Mouse (Mus musculus): ENCODE data around the gene Tom1l2. TPM values are rescaled to one million over a fixed set of nuclear protein-coding genes. Genes with fewer than 3 reads are reported as not detected.

Tom1l2 gene
- 100 to 1,000 TPM; 200 to 203 TPM for total RNA-seq (2021)

GRCm38 (mm10) chr11:60352559-60353411, at the start of gene Tom1l2, which contains the start of gene Drc3:
Gene Tom1l2, minus strand, starts transcription at chr11:60352905.
Gene Drc3, plus strand, starts transcription at chr11:60353329.
- intact Hi-C loops (cut with DNase I) = loop anchor here (2.0 to 5.0 kb wide), 2 partner anchors 45 to 64 kb away; partner anchors contain the start of gene Gid4
- peak; percentile 99 to 100 for DNase-seq (ENCODE audit: low spot score in 2 of 2)

DNA sequence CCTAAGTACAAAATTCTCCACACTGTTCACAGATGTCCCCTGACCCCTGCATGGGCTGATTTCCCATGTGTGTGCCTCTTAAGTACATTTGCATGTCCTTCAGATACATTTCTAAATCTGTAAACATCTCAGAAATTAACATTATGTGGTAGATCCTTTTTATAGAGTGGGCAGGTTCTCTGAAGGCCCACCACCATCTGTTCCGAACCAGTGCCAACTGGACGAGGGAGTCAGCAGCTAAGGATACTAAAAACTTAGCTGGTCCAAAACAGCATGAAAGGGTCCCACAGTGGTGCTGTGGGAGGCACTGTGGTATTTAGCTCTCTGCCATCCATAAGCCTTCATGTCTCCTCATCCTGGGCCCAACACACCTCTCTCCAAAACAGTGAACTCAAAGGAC, 44.5 kb upstream of the Tom1l2 start:
- DNase-seq (ENCODE audit: low spot score in 2 of 2) = peak; percentile 58 to 90
- intact Hi-C loops (cut with DNase I) = loop anchor here (5.0 kb wide), 2 partner anchors 45 to 145 kb away; partner anchors contain the start of genes Drc3 and Tom1l2

- intact Hi-C loops (cut with DNase I) = loop anchor here (5.0 kb wide), 2 partner anchors 44 to 144 kb away; partner anchors contain the start of genes Drc3 and Tom1l2
- peak; percentile 26 to 33 for DNase-seq (ENCODE audit: low spot score in 2 of 2)
Measured at GRCm38 (mm10) chr11:60396546-60396945, 43.8 kb upstream of the Tom1l2 start.

DNA sequence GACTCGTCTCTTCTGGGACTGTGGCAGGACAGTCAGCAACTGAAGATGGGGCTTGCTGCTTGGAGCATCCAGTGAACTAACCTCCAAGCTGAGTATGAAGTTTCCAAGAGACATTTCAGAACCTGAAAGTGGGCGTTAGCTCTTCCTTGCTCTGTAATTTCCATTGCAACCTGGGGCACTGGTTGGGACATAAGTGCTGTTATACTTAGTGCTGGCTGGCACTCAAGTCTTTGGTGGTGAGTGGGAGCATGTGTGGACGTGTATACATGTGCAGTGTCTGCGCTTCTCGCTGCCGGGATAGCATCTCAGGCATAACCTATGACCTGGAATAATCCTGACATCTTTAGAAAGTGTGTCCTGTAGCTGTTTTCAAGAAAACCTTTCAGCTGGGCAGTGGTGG, 38.6 kb upstream of the Tom1l2 start:
- DNase-seq (ENCODE audit: low spot score in 2 of 2) = peak in 1 of 2 experiments; percentile 13
- intact Hi-C loops (cut with DNase I) = no loop called here

- intact Hi-C loops (cut with DNase I) = no loop called here
- DNase-seq (ENCODE audit: low spot score in 2 of 2) = no peak
Measured at GRCm38 (mm10) chr11:60387944-60388343, 35.2 kb upstream of the Tom1l2 start.

- intact Hi-C loops (cut with DNase I) = no loop called here
- DNase-seq (ENCODE audit: low spot score in 2 of 2) = no peak
Measured at GRCm38 (mm10) chr11:60385946-60386345, 33.2 kb upstream of the Tom1l2 start.

- DNase-seq (ENCODE audit: low spot score in 2 of 2) = peak; percentile 74 to 88
- intact Hi-C loops (cut with DNase I) = no loop called here
Measured at GRCm38 (mm10) chr11:60384762-60385421, 32.2 kb upstream of the Tom1l2 start.

GRCm38 (mm10) chr11:60383518-60383917, 30.8 kb upstream of the Tom1l2 start:
- no peak for DNase-seq (ENCODE audit: low spot score in 2 of 2)
- intact Hi-C loops (cut with DNase I) = no loop called here

GRCm38 (mm10) chr11:60374481-60374880, 21.8 kb upstream of the Tom1l2 start:
- DNase-seq (ENCODE audit: low spot score in 2 of 2) = no peak
- intact Hi-C loops (cut with DNase I) = no loop called here

DNA sequence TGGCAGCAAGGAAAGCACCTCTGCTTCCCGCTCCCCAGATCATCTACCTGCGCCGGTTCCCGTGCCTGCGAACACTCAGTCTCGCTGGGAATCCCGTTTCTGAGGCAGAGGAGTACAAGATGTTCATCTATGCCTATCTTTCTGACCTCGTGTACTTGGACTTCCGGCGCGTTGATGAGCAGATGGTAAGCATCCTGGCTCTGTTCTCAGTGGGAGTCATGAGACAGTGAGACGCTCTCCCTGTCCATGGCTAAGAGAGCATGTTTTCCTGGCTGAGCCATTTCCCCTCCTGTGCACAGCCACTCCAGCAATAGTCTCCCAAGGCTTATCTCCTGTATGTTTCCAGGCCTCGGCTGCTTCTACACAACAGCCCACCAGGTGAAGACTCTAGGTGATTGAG, 17.7 kb upstream of the Tom1l2 start:
- no peak for DNase-seq (ENCODE audit: low spot score in 2 of 2)
- intact Hi-C loops (cut with DNase I) = no loop called here

- intact Hi-C loops (cut with DNase I) = no loop called here
- DNase-seq (ENCODE audit: low spot score in 2 of 2) = no peak
Measured at GRCm38 (mm10) chr11:60369448-60369847, 16.7 kb upstream of the Tom1l2 start.

DNA sequence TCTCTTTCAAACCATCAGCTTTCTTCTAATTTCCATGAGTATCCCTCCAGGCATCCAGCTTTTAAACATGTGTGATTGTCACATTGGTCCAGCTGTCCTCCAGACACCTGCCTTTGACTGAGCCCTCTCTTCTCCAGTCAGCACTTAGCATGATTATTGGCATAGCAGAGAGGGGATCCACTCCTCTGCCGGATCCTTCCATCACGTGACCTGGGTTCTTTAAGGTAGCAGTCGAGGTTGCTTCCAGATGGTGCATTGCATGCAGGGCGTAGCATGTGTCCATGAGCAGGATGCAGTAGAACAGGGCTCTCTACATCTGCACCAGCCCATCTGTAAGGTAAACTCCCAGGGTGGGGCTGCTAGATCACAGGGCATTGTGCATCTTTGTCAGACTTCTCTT, 16.2 kb upstream of the Tom1l2 start:
- intact Hi-C loops (cut with DNase I) = no loop called here
- no peak for DNase-seq (ENCODE audit: low spot score in 2 of 2)

- intact Hi-C loops (cut with DNase I) = no loop called here
Measured at GRCm38 (mm10) chr11:60367256-60367655, 14.6 kb upstream of the Tom1l2 start.

DNA sequence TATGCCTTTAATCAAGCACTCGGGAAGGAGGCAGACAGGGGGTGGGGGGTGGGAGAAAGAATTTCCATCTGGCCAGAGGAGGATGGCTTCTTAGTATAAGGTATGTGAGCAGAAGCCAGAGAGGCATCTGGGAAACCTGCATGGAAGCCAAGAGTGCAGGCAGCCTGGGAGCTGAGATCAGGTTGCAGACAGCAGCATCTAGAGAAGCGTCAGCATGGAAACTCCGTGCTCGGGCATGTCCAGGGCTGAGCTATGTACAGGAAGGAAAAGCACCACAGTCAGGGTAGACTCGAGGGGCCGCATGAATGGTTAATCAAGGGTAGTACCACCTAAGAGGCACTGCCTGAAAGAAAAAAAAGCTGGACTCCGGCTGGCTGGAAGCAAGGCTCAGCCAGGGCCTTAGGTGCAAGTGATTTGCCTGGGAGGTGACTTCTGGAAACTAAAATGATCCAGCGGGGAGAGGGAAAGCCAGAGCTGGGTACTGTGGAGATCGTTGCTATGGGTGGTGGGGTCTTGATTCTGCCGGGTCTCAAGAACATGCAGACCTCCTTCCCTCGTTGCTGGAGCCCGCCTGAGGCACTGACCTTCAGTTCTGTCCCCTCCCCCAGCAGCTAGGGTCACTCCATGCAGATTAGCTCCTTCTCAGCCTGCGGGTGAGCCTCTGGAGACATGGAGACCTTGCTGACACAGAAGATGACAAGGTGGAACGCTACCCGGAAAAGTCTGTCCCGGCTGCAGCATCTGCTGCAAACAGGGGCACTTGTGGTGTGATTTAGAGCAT, 13.7 kb upstream of the Tom1l2 start:
- DNase-seq (ENCODE audit: low spot score in 2 of 2) = no peak
- intact Hi-C loops (cut with DNase I) = no loop called here

More at GRCm38 (mm10) chr11:60367256-60367655, 14.6 kb upstream of the Tom1l2 start:
- DNase-seq (ENCODE audit: low spot score in 2 of 2) = no peak

- intact Hi-C loops (cut with DNase I) = no loop called here
- no peak for DNase-seq (ENCODE audit: low spot score in 2 of 2)
Measured at GRCm38 (mm10) chr11:60360631-60361201, 8.0 kb upstream of the Tom1l2 start.

GRCm38 (mm10) chr11:60359936-60360335, 7.2 kb upstream of the Tom1l2 start:
- intact Hi-C loops (cut with DNase I) = no loop called here
- no peak for DNase-seq (ENCODE audit: low spot score in 2 of 2)

GRCm38 (mm10) chr11:60359138-60359537, 6.4 kb upstream of the Tom1l2 start:
- intact Hi-C loops (cut with DNase I) = no loop called here
- DNase-seq (ENCODE audit: low spot score in 2 of 2) = no peak

- intact Hi-C loops (cut with DNase I) = no loop called here
- DNase-seq (ENCODE audit: low spot score in 2 of 2) = no peak
Measured at GRCm38 (mm10) chr11:60358548-60358947, 5.8 kb upstream of the Tom1l2 start.

- intact Hi-C loops (cut with DNase I) = no loop called here
Measured at GRCm38 (mm10) chr11:60357116-60357515, 4.4 kb upstream of the Tom1l2 start.

GRCm38 (mm10) chr11:60355952-60356351, 3.2 kb upstream of the Tom1l2 start:
- no peak for DNase-seq (ENCODE audit: low spot score in 2 of 2)
- intact Hi-C loops (cut with DNase I) = no loop called here

More at GRCm38 (mm10) chr11:60357116-60357515, 4.4 kb upstream of the Tom1l2 start:
- no peak for DNase-seq (ENCODE audit: low spot score in 2 of 2)

Data from left cerebral cortex, postnatal 25 days (tissue).